ENCODE assay signal across 21 mouse cellular contexts in genomic region chr6:34583365-34583764, GRCm38 (mm10).
"Had no signal": no experiment of that assay in that cellular context is flagged by ENCODE, and none has a peak within 500 bp of the region (broad histone marks: within the 10 kb centered on the region; RNA-seq: fewer than 3 reads in every experiment).

No protein-coding gene starts in this region.

- H3K36me3 ChIP-seq: kidney, embryonic 15.5 days; liver, embryonic 13.5 days; lung, embryonic 15.5 days; neural tube, embryonic 12.5 days; neural tube, embryonic 15.5 days had no signal

- H3K4me1 ChIP-seq: liver, embryonic 13.5 days; megakaryocyte, embryonic 14.5 days; neural tube, embryonic 12.5 days; neural tube, embryonic 15.5 days had no signal

- DNase-seq: kidney, adult 11 months; kidney, adult 8-10 months; kidney, postnatal 10 days; kidney, postnatal 36 days; layer of hippocampus, postnatal 36 days; liver, embryonic 13.5 days; lung, postnatal 14 days; midbrain, embryonic 14.5 days; right cerebral cortex, adult 18-20 months; right cerebral cortex, postnatal 14 days; right cerebral cortex, postnatal 4 days; thymus, adult 2 months; thymus, postnatal 25 days had no signal

- H3K4me3 ChIP-seq: kidney, embryonic 15.5 days; left cerebral cortex, adult 2 months; liver, embryonic 13.5 days; lung, embryonic 15.5 days; megakaryocyte, embryonic 14.5 days; neural tube, embryonic 12.5 days; neural tube, embryonic 15.5 days had no signal

- H3K4me2 ChIP-seq: kidney, embryonic 15.5 days; liver, embryonic 13.5 days; lung, embryonic 15.5 days; midbrain, embryonic 11.5 days; neural tube, embryonic 12.5 days; neural tube, embryonic 15.5 days had no signal

- H3K27me3 ChIP-seq: kidney, embryonic 15.5 days; liver, embryonic 13.5 days; lung, embryonic 15.5 days; neural tube, embryonic 12.5 days; neural tube, embryonic 15.5 days had no signal

- H3K27ac ChIP-seq: kidney, embryonic 15.5 days; left cerebral cortex, adult 2 months; liver, embryonic 13.5 days; lung, embryonic 15.5 days; neural tube, embryonic 12.5 days; neural tube, embryonic 15.5 days; stomach, postnatal 0 days had no signal

- H3K9ac ChIP-seq: kidney, embryonic 15.5 days; liver, embryonic 13.5 days; lung, embryonic 15.5 days; neural tube, embryonic 12.5 days; neural tube, embryonic 15.5 days had no signal

- H3K9me3 ChIP-seq: kidney, embryonic 15.5 days; liver, embryonic 13.5 days; lung, embryonic 15.5 days; megakaryocyte, embryonic 14.5 days; neural tube, embryonic 12.5 days; neural tube, embryonic 15.5 days had no signal
